Mouse (Mus musculus): Measurements from ENCODE around the gene Lrrc4.

Gene Lrrc4

DNA sequence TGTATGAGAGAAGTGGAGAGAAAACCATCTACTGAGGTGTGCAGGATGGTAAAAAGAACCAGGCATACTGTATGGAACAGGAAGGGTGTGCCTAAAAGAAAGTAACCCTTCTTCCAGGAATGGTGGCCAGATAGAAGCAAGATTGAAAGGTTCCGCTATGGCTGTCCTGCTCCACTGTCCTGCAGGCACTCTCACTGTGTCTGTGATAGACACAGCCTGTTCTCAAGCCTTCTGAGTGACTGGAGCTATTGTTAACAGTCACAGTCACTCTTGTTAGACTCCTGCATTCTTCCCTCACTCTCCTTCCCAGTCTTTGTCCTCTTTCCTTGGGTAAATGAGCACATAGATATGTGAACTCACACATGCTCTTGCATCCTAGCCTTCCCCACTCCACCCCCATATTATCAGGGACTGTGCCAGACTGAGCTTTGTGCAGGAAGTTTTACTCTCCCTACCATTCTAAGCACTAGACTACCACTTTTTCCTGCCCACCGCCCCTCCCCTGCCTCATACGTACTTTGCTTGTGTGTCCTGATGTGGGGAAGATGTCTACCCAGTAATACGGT is 48.4 kb downstream of the Lrrc4 start:
- DNase-seq (ENCODE audit: extremely low spot score, low spot score): no peak

- no peak for DNase-seq (ENCODE audit: extremely low spot score, low spot score)
Observed at GRCm38 (mm10) chr6:28781696-28782095, 49.9 kb downstream of the Lrrc4 start.

GRCm38 (mm10) chr6:28771331-28771730 is 60.2 kb downstream of the Lrrc4 start:
- DNase-seq (ENCODE audit: extremely low spot score, low spot score): no peak

DNA sequence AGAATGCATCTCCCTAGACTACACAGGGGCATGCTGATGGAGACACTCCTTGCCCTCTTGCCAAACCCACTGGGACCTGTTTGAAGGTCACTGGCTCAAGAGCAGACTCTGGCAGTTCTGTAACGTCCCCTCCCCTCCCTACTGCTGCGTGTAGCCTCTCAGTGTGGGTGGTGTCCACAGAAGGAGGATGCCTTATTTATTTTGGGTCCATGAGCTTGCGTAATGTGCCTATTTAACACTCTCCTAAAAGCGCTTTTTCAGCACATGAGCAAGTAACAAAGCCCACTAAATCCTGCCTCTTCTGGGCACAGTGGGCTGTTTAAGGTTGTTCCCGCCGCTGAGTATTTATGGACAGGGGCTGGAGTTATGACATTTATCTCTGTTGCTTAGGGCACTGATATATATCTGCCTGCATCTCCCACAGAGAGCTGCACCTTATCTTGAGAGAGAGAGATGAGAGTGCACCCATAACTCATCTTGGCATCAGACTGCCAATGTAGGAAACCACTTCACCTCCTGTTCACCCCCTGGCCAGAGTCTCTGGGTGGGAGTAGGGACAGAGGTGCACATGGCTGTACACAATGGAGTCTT is 63.6 kb downstream of the Lrrc4 start:
- no peak for DNase-seq (ENCODE audit: extremely low spot score, low spot score)

- DNase-seq (ENCODE audit: extremely low spot score, low spot score): no peak
Observed at GRCm38 (mm10) chr6:28766622-28767021, 64.9 kb downstream of the Lrrc4 start.

DNA sequence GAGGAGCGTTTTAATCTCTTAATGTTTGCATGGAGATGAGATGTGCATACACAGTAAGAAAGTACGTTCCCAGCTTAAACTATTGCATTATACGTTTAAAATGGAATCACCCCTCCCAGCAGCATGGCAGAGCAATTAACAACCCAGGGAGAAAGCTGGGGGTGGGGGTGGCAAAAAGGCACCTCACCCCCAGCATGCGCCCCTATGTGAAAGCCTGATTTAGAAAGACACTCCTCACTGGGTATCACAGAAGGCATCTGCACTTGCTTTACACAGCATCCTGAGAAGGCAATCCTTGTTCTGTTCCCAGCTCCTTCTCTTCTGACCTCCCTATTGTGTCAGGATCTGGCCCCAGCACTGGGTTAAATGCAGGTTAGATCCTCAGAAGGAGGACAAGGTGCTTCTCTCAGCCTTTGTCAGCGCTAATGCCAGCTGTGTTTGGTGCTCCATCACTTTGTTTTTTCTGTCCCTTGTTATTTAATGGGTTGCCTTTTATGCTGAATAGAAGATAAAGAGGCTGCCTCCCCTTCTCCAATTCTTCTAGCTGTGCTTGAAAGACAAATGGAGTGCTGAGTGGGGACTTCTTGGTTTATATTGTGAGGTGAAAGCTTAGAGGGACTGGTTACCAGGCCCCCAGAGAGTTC is 69.3 kb downstream of the Lrrc4 start:
- peak; percentile 33 for DNase-seq (ENCODE audit: extremely low spot score, low spot score)

DNA sequence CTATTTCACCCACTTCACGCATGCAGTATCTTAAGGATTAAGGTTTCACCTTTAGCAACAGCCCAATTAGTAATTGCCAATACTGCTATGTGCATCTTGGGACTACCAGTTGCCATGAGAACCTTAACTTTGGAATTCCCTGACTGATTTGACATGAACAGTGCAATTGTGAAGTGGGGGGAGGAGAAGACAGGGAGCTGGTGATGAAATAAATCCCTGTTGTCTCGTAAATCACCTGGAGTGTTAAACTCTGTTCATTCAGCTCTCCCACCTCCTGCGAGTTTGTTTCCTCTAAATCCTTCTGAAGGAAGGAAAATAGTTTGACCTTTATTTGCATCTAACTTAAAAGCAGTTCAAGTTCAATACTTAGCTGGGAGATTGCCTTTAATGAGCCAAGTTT is 69.8 kb downstream of the Lrrc4 start:
- no peak for DNase-seq (ENCODE audit: extremely low spot score, low spot score)

DNA sequence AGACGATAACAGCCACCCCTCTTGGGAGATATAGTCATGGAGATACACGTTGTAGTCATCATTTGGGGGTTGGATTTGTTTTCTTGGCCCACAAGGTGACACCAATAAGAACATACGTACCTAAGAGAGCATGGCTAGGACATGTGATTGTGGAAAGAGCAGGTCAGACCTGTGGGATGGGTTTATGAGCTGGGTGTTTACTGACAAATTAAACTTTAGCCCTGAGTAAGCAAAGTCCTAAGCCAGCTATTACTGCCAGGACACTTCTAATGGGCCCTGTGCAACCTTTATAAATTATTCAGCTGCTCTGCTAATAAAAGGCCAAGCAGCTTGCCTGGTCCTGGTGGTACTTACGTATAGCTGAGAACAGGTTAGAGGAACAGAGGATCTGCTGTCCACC is 73.3 kb downstream of the Lrrc4 start:
- no peak for DNase-seq (ENCODE audit: extremely low spot score, low spot score)

DNA sequence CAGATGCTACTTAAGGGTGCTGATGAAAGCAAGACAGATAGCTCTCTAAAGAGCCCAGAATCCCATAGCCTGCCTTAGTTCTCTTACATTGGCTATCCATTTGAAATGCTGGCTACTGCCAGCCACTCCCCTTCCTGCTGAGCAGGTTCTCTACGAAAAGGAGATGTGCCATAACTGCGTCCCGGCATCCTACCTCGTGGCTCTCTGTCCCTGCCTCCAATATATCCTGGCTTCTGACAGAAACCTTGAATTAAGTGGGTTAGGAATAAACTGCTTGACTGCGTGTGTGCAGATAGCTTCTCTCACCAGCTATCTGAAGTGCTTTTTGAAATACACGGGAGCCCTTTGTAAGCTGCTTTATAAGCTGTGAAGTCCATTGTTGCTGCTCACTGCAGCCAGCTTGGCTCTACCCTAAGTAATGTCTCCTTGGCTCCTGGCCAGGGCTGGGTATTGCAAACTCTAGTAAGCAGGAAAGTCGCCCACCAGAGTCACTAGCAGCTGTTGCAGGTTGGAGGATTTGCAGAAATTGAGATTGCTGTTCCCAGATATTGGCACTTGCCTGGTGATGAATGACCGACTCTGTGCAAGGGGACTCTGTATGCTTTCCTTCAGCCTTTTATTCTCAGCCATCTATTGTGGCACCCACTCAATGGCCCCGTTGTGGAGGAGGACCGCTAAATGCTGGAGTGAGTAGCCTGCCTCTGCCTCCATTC is 75.1 kb downstream of the Lrrc4 start:
- no peak for DNase-seq (ENCODE audit: extremely low spot score, low spot score)

DNA sequence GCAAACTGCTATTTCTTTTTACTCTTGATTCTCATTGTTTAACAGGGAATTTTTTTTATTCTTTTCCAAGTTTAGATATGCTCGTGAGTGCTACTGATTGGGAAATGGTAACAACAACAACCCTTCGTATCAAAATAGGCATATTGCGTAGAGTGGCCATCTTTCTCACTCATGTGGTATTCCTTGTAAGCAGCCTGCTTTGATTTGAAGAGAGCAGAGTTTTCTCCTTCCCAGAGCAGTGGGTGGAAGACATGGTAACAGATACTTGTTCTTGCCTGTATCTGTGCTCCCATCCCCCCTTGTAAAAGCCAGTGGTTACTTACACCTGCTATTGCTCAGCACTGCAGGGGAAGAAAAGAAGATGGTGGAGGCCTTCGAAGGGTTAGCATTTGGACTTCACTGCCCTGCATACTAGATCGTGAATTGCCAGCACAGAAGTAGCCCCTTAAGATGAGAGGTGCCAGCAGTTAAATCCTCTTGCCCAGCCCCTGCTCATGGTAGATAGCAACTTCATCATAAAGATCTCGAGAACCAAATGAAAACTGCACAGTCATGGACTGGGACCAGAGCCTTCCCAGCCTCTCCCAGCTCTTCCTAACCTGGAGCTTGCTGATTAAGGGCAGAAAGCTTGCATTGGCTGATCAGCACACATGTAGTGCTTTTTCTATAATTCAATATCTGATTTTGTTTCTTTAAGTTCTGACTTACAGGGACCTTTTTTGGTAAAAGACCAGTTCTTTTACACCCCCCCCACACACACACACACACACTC is 77.2 kb downstream of the Lrrc4 start:
- no peak for DNase-seq (ENCODE audit: extremely low spot score, low spot score)

DNA sequence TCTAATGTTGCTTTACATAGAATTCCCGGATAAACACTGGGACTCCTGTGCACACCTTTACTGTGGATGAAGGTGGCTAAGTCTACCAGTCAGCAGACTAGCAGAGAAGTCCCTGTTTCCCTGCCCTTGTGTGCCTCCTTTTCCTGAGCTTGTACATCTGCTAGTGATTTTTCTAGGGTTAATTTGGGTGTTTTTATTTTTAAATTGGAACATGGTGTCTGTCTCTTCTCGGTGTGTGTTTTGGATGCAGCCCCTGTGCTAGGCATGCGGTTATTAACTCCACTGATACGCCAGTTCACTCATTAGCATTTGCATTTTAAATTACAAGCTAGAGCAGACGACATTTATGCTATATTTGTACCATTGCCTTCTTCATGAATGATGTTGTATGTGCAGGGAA is 77.9 kb downstream of the Lrrc4 start:
- no peak for DNase-seq (ENCODE audit: extremely low spot score, low spot score)

DNA sequence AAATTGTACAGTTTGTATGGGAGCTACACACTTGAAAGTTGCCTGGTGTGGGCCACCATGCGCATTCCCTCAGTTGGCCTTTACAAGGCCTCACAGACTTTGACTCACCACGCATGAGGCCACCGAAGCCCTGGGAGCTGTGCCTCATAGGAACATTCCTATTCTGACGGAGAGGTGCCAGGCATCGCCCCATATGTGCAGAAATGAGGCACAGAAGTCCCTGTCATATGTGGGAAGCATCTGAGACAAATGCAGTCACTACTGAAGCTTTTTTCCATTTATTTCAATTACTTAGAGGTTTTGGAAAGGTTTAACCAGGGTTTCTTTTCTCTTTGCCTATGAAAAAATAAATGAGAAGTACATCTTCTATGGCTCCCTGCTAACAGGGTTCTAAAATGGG is 78.3 kb downstream of the Lrrc4 start:
- DNase-seq (ENCODE audit: extremely low spot score, low spot score): no peak

DNA sequence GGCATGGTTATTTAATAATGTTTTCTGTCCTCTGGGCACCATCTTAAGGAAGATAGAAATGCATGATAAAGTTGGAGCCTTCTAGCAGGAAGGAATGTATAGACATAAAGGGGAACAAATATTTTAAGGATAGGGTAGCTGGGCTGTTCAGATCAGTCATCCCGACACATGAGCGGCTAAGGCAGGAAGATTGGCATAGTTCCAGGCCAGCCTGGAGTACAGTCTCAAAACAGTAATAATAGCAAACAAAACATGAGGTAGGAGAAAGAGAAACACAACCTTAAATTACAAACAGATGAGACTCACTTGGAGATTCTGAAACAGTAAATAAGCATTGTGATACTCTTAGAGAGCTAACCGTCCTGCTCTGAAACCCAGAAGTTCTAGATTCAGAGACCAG is 80.4 kb downstream of the Lrrc4 start:
- DNase-seq (ENCODE audit: extremely low spot score, low spot score): no peak

GRCm38 (mm10) chr6:28749224-28749623 is 82.3 kb downstream of the Lrrc4 start:
- DNase-seq (ENCODE audit: extremely low spot score, low spot score): no peak

- DNase-seq (ENCODE audit: extremely low spot score, low spot score): no peak
Observed at GRCm38 (mm10) chr6:28747931-28748670, 83.4 kb downstream of the Lrrc4 start.

DNA sequence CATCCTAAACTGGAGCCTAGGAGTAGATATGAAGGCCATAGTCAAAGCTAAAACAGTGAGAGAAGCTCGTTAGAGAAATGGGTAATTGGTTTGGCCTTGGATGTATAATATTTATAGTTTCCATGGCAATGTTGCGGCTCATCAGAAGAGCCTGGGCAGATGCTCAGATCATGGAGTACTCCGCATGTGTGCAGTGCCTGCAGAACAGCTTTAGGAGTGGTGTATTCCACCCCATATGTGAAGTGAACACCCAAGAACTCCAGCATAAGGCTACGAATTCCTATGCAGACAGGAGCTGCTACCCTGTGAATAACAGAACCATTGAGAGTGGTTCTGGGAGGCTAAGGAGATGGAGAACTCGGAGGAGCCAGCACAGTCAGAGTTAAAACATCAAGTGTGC is 84.5 kb downstream of the Lrrc4 start:
- DNase-seq (ENCODE audit: extremely low spot score, low spot score): no peak

DNA sequence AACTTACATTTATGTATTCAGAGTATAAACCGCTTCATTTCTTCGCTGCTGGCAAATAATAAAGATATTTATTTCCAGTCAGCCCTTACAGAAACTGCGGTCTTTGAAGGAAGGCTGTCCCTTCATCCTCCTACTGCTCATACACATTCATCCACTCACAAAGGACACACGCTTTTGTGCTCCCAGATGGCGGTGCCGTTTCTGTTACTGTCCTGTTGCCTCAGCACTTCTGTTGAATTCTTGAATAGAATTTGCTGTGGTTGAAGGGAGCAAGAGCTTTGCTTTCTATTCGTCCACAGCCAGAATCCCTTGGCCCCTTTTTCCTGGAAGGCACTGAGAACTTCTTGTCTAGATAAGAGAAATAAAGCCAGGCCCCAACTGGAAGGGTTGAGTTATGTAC is 85.7 kb downstream of the Lrrc4 start:
- no peak for DNase-seq (ENCODE audit: extremely low spot score, low spot score)

DNA sequence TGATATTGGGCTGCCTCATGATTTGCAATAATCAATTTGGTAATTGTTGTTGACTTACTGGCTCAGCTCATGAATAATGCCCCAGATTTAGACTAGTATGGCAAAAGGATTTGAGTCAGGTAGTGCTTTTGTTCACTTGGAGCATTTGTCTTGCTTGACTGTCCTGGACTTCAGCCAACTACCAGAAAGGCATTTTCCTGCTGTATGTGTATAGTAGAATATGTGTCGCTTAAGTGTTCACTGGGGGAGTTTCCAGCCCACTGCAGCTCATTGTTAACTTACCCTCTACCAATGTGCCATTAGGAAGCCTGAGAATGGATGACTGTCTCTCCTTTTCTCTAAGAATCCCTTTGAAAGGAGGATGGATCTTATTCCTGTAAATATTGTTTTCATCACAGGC is 88.0 kb downstream of the Lrrc4 start:
- DNase-seq (ENCODE audit: extremely low spot score, low spot score): no peak

DNA sequence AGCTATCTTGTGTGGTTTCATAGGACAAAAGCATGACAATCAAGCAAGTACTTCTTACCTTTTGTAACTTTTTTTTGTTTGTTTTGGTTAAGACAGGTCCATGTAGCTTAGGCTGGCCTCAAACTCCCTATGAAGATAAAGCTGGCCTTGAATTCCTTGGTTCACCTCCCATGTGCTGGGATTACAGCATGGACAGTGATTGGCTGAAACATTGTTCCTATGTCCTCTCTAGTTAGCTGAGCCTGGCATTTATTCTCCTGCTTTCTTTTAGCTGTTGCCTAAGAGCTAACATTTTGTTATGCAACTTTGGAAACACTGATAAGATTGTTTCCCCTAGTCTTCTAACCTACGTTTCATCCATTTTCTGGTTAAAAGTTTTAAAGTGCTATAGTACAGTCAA is 93.9 kb downstream of the Lrrc4 start:
- no peak for DNase-seq (ENCODE audit: extremely low spot score, low spot score)

GRCm38 (mm10) chr6:28736665-28737064 is 94.9 kb downstream of the Lrrc4 start:
- DNase-seq (ENCODE audit: extremely low spot score, low spot score): no peak

GRCm38 (mm10) chr6:28735116-28735515 is 96.4 kb downstream of the Lrrc4 start:
- DNase-seq (ENCODE audit: extremely low spot score, low spot score): no peak
